Mouse (Mus musculus) liver, embryonic 16.5 days (tissue): Measurements from ENCODE around the gene Tmem117. TPM values are rescaled to one million over a fixed set of nuclear protein-coding genes. Genes with fewer than 3 reads are reported as not detected.

ENCODE experiments used
- ATAC-seq: fragments of 200-750 bp; cut with Nextera tagmentation; 2 replicates; pipeline ENCODE4 v1.8.0; 2017; ENCODE audit warnings: low read depth, mild to moderate bottlenecking, moderate number of reproducible peaks, moderate library complexity
- H3K27ac ChIP-seq: fragments of 300-500 bp; sonication (generic); 2 replicates; pipeline ENCODE4 v1.5.1; 2014; ENCODE audit warnings: mild to moderate bottlenecking, low read length
- H3K27me3 ChIP-seq: fragments of 300-500 bp; sonication (generic); 2 replicates; pipeline ENCODE4 v1.6.1; 2014; ENCODE audit warnings: low read depth, low read length, mixed read lengths; ENCODE audit not compliant: control insufficient read depth, insufficient read depth
- H3K36me3 ChIP-seq: fragments of 300-500 bp; sonication (generic); 2 replicates; pipeline ENCODE4 v1.6.1; 2014; ENCODE audit warnings: mild to moderate bottlenecking; ENCODE audit not compliant: control insufficient read depth, insufficient read depth
- H3K4me1 ChIP-seq: fragments of 300-500 bp; sonication (generic); 2 replicates; pipeline ENCODE4 v1.6.1; 2014; ENCODE audit warnings: low read depth, low read length, mixed read lengths; ENCODE audit not compliant: control insufficient read depth
- H3K4me2 ChIP-seq: fragments of 300-500 bp; sonication (generic); 2 replicates; pipeline ENCODE4 v1.6.1; 2014; ENCODE audit warnings: low read depth, low read length, mixed read lengths
- H3K4me3 ChIP-seq: fragments of 300-500 bp; sonication (generic); 2 replicates; pipeline ENCODE4 v1.5.1; 2014; ENCODE audit warnings: low read depth, mild to moderate bottlenecking, low read length
- H3K9ac ChIP-seq: fragments of 300-500 bp; sonication (generic); 2 replicates; pipeline ENCODE4 v1.6.1; 2014; ENCODE audit warnings: low read depth, low read length
- H3K9me3 ChIP-seq: fragments of 300-500 bp; sonication (generic); replicated peaks from 2 replicates; pipeline ENCODE4 v1.6.1; 2016; ENCODE audit warnings: low read length; ENCODE audit not compliant: control insufficient read depth
- WGBS: fragments of 180-500 bp; shearing (Covaris S2); extraction: QIAGEN DNeasy Blood & Tissue Kit; methylation state at CpG from one replicate; pipeline ENCODE4 v1.1.7; 2014; ENCODE audit not compliant: insufficient replicate concordance; 5-methylcytosine and 5-hydroxymethylcytosine counted together
- polyA plus RNA-seq: library from polyadenylated mRNA; unstranded; fragments of >200 nt; fragmentation: Nextera tagmentation; extraction: Ambion mirVana; gene quantifications from 2 replicates; pipeline ENCODE4 v1.2.1, GENCODE M21; 2015

Tmem117 gene
- polyA plus RNA-seq, 1 experiment from 2014 or later: 0.19 TPM

- Histone ChIP-seq H3K4me1 (no peaks in the 10 kb centered on the region), H3K9me3 (no peaks in the 10 kb centered on the region), H3K27ac (no peak overlapping the region), H3K4me2 (no peak overlapping the region), H3K4me3 (no peak overlapping the region), H3K9ac (no peak overlapping the region), H3K36me3 (no peaks in the 10 kb centered on the region), H3K27me3 (no peaks in the 10 kb centered on the region)
- WGBS: 53% methylated on average over 5 of the region's 5 CpGs
- ATAC-seq: no peak
These were observed 239.3 kb downstream of the Tmem117 start for GRCm38 (mm10) chr15:94868372-94868771.

GRCm38 (mm10) chr15:94885026-94885425, 256.0 kb downstream of the Tmem117 start:
- no peaks in the 10 kb centered on the region for H3K4me1 ChIP-seq
- ATAC-seq: no peak
- H3K27me3 ChIP-seq: no peaks in the 10 kb centered on the region
- whole genome bisulfite sequencing: 56% methylated on average over 4 of the region's 4 CpGs
- H3K4me3 ChIP-seq: no peak overlapping the region
- H3K9ac ChIP-seq: no peak overlapping the region
- H3K4me2 ChIP-seq: no peak overlapping the region
- no peaks in the 10 kb centered on the region for H3K9me3 ChIP-seq
- H3K27ac ChIP-seq: no peak overlapping the region
- H3K36me3 ChIP-seq: no peaks in the 10 kb centered on the region

- H3K4me2 ChIP-seq: no peak overlapping the region
- no peaks in the 10 kb centered on the region for H3K27me3 ChIP-seq
- 68% methylated on average over 1 of the region's 1 CpGs for WGBS
- no peaks in the 10 kb centered on the region for H3K36me3 ChIP-seq
- no peak for ATAC-seq
- no peak overlapping the region for H3K27ac ChIP-seq
- no peaks in the 10 kb centered on the region for H3K9me3 ChIP-seq
- no peak overlapping the region for H3K4me3 ChIP-seq
- H3K4me1 ChIP-seq: no peaks in the 10 kb centered on the region
- H3K9ac ChIP-seq: no peak overlapping the region
These were observed 264.2 kb downstream of the Tmem117 start for GRCm38 (mm10) chr15:94893201-94893600.

GRCm38 (mm10) chr15:94894086-94894485, 265.1 kb downstream of the Tmem117 start:
- 61% methylated on average over 5 of the region's 5 CpGs for WGBS
- Histone ChIP-seq H3K4me2 (no peak overlapping the region), H3K27me3 (no peaks in the 10 kb centered on the region), H3K27ac (no peak overlapping the region), H3K9me3 (no peaks in the 10 kb centered on the region), H3K9ac (no peak overlapping the region), H3K4me1 (no peaks in the 10 kb centered on the region), H3K36me3 (no peaks in the 10 kb centered on the region), H3K4me3 (no peak overlapping the region)
- ATAC-seq: no peak

- H3K4me2 ChIP-seq: no peak overlapping the region
- no peak overlapping the region for H3K4me3 ChIP-seq
- H3K4me1 ChIP-seq: no peaks in the 10 kb centered on the region
- H3K27me3 ChIP-seq: no peaks in the 10 kb centered on the region
- no peaks in the 10 kb centered on the region for H3K36me3 ChIP-seq
- H3K27ac ChIP-seq: no peak overlapping the region
- no peak for ATAC-seq
- H3K9me3 ChIP-seq: no peaks in the 10 kb centered on the region
- no peak overlapping the region for H3K9ac ChIP-seq
- WGBS: 82% methylated on average over 11 of the region's 11 CpGs
These were observed 266.6 kb downstream of the Tmem117 start for GRCm38 (mm10) chr15:94895681-94896080.

- no peaks in the 10 kb centered on the region for H3K4me1 ChIP-seq
- WGBS: 63% methylated on average over 1 of the region's 1 CpGs
- H3K27me3 ChIP-seq: no peaks in the 10 kb centered on the region
- no peaks in the 10 kb centered on the region for H3K36me3 ChIP-seq
- H3K4me2 ChIP-seq: no peak overlapping the region
- ATAC-seq: no peak
- H3K9ac ChIP-seq: no peak overlapping the region
- H3K9me3 ChIP-seq: no peaks in the 10 kb centered on the region
- H3K27ac ChIP-seq: no peak overlapping the region
- H3K4me3 ChIP-seq: no peak overlapping the region
These were observed 274.2 kb downstream of the Tmem117 start for GRCm38 (mm10) chr15:94903188-94903587.

GRCm38 (mm10) chr15:94904672-94905407, 275.8 kb downstream of the Tmem117 start:
- ATAC-seq: no peak
- Histone ChIP-seq H3K9ac (no peak overlapping the region), H3K4me3 (no peak overlapping the region), H3K9me3 (no peaks in the 10 kb centered on the region), H3K36me3 (no peaks in the 10 kb centered on the region), H3K27me3 (no peaks in the 10 kb centered on the region), H3K4me1 (no peaks in the 10 kb centered on the region), H3K4me2 (no peak overlapping the region), H3K27ac (no peak overlapping the region)
- WGBS: 62% methylated on average over 11 of the region's 11 CpGs

GRCm38 (mm10) chr15:94921672-94922071, 292.6 kb downstream of the Tmem117 start:
- no peaks in the 10 kb centered on the region for H3K4me1 ChIP-seq
- no peaks in the 10 kb centered on the region for H3K27me3 ChIP-seq
- H3K27ac ChIP-seq: no peak overlapping the region
- no peak overlapping the region for H3K4me3 ChIP-seq
- no peak overlapping the region for H3K4me2 ChIP-seq
- 15% methylated on average over 1 of the region's 1 CpGs for WGBS
- no peaks in the 10 kb centered on the region for H3K9me3 ChIP-seq
- no peaks in the 10 kb centered on the region for H3K36me3 ChIP-seq
- no peak for ATAC-seq
- H3K9ac ChIP-seq: no peak overlapping the region

GRCm38 (mm10) chr15:94927986-94928385, 299.0 kb downstream of the Tmem117 start:
- no peak for ATAC-seq
- Histone ChIP-seq H3K36me3 (no peaks in the 10 kb centered on the region), H3K4me2 (no peak overlapping the region), H3K4me1 (no peaks in the 10 kb centered on the region), H3K9me3 (no peaks in the 10 kb centered on the region), H3K4me3 (no peak overlapping the region), H3K27ac (no peak overlapping the region), H3K9ac (no peak overlapping the region), H3K27me3 (no peaks in the 10 kb centered on the region)
- whole genome bisulfite sequencing: 69% methylated on average over 5 of the region's 5 CpGs
